Mouse (Mus musculus) lung, postnatal 0 days (tissue): Measurements from ENCODE around the gene Syngr4. TPM values are rescaled to one million over a fixed set of nuclear protein-coding genes. Genes with fewer than 3 reads are reported as not detected.
"Not testable (repeated sequence)": the region's sequence is repeated elsewhere in the genome, so short reads cannot be mapped to it uniquely, and the experiment has no call there.

ENCODE experiments used
- ATAC-seq: fragments of 200-750 bp; cut with Nextera tagmentation; 2 replicates; pipeline ENCODE4 v1.8.0; 2017; ENCODE audit warnings: moderate library complexity
- DNase-seq: peaks from one replicate; pipeline ENCODE4 v3.0.0-alpha.2; 2016; ENCODE audit warnings: low spot score
- H3K27ac ChIP-seq: fragments of 300-500 bp; sonication (generic); 2 replicates; pipeline ENCODE4 v1.5.1; 2014; ENCODE audit warnings: antibody characterized with exemption, mild to moderate bottlenecking, low read length, mixed read lengths
- H3K27me3 ChIP-seq: fragments of 300-500 bp; sonication (generic); replicated peaks from 2 replicates; pipeline ENCODE4 v1.6.1; 2014; ENCODE audit warnings: low read length, mixed read lengths; ENCODE audit not compliant: insufficient read depth
- H3K36me3 ChIP-seq: fragments of 300-500 bp; sonication (generic); 2 replicates; pipeline ENCODE4 v1.6.1; 2014; ENCODE audit warnings: low read length, mixed read lengths; ENCODE audit not compliant: insufficient read depth
- H3K4me1 ChIP-seq: fragments of 300-500 bp; sonication (generic); 2 replicates; pipeline ENCODE4 v1.6.1; 2014; ENCODE audit warnings: antibody characterized with exemption, low read depth, low read length, mixed read lengths; ENCODE audit not compliant: insufficient read depth
- H3K4me2 ChIP-seq: fragments of 300-500 bp; sonication (generic); replicated peaks from 2 replicates; pipeline ENCODE4 v1.6.1; 2014; ENCODE audit warnings: low read depth, mild to moderate bottlenecking, low read length, moderate library complexity, mixed read lengths
- H3K4me3 ChIP-seq: fragments of 300-500 bp; sonication (generic); 2 replicates; pipeline ENCODE4 v1.5.1; 2014; ENCODE audit warnings: low read depth, low read length
- H3K9ac ChIP-seq: fragments of 300-500 bp; sonication (generic); replicated peaks from 2 replicates; pipeline ENCODE4 v1.6.1; 2014; ENCODE audit warnings: low read depth, mild to moderate bottlenecking
- H3K9me3 ChIP-seq: fragments of 300-500 bp; sonication (generic); 2 replicates; pipeline ENCODE4 v1.6.1; 2016; ENCODE audit warnings: low read length, mixed read lengths
- CTCF ChIP-seq: IDR thresholded peaks from 2 replicates; pipeline ENCODE4 v1.5.1; 2016; ENCODE audit warnings: antibody characterized with exemption, mild to moderate bottlenecking
- EP300 ChIP-seq: IDR thresholded peaks from 2 replicates; pipeline ENCODE4 v1.6.1; 2016; ENCODE audit warnings: antibody characterized with exemption, mild to moderate bottlenecking, control low read depth
- WGBS: fragments of 180-500 bp; shearing (Covaris S2); extraction: QIAGEN DNeasy Blood & Tissue Kit; methylation state at CpG from one replicate; pipeline ENCODE4 v1.1.7; 2014; 5-methylcytosine and 5-hydroxymethylcytosine counted together
- polyA plus RNA-seq: library from polyadenylated mRNA; unstranded; fragments of >200 nt; fragmentation: Nextera tagmentation; extraction: Ambion mirVana; gene quantifications from 2 replicates; pipeline ENCODE4 v1.2.1, GENCODE M21; 2015

Gene Syngr4
- 0.14 and 0.23 TPM in 2 replicates for polyA plus RNA-seq

GRCm38 (mm10) chr7:45896517-45897257 is at the start of gene Syngr4, which contains the start of gene Tmem143:
Gene Syngr4, minus strand, starts transcription at chr7:45896714.
Gene Tmem143, plus strand, starts transcription at chr7:45896941.
- peak within 1 kb of the TSS; percentile 46 for H3K9ac ChIP-seq
- H3K4me3 ChIP-seq = peak within 1 kb of the TSS; percentile 50
- no peaks in the 10 kb centered on the region for H3K36me3 ChIP-seq
- no peaks in the 10 kb centered on the region for H3K27me3 ChIP-seq
- 1% methylated on average over 40 of the region's 40 CpGs for WGBS
- H3K9me3 ChIP-seq = no peaks in the 10 kb centered on the region
- ATAC-seq (peak; percentile 95), DNase-seq (peak; percentile 99)
- H3K27ac ChIP-seq = peak within 1 kb of the TSS; percentile 78
- TF ChIP-seq EP300 (no peak), CTCF (no peak)
- peak within 1 kb of the TSS; percentile 67 for H3K4me2 ChIP-seq
- H3K4me1 ChIP-seq = peaks cover 7% of the 10 kb centered on the region; the same call in 1 of the 2 replicates

- not testable (repeated sequence) for H3K27me3 ChIP-seq, DNase-seq, H3K4me1 ChIP-seq, H3K4me3 ChIP-seq, H3K4me2 ChIP-seq, H3K27ac ChIP-seq, ATAC-seq, H3K9me3 ChIP-seq, H3K36me3 ChIP-seq, H3K9ac ChIP-seq
- TF ChIP-seq CTCF = peak; percentile 57
- no CpG with 5 or more reads among the region's 1 CpGs for WGBS
Observed at GRCm38 (mm10) chr7:45943280-45943679, 46.8 kb upstream of the Syngr4 start.

- Histone ChIP-seq H3K9me3 (no peaks in the 10 kb centered on the region), H3K9ac (no peak overlapping the region), H3K36me3 (no peaks in the 10 kb centered on the region), H3K4me1 (no peaks in the 10 kb centered on the region), H3K4me3 (no peak overlapping the region), H3K4me2 (no peak overlapping the region), H3K27ac (no peak overlapping the region), H3K27me3 (no peaks in the 10 kb centered on the region)
- 65% methylated on average over 7 of the region's 9 CpGs for WGBS
- DNase-seq (no peak), ATAC-seq (no peak)
- TF ChIP-seq EP300 = no peak
- no peak for TF ChIP-seq CTCF
Observed at GRCm38 (mm10) chr7:45941986-45942385, 45.5 kb upstream of the Syngr4 start.

GRCm38 (mm10) chr7:45939836-45940235 is 43.3 kb upstream of the Syngr4 start:
- 15% methylated on average over 2 of the region's 2 CpGs for WGBS
- H3K9me3 ChIP-seq = no peaks in the 10 kb centered on the region
- H3K27ac ChIP-seq = no peak overlapping the region
- H3K36me3 ChIP-seq = no peaks in the 10 kb centered on the region
- ATAC-seq (no peak), DNase-seq (no peak)
- no peaks in the 10 kb centered on the region for H3K4me1 ChIP-seq
- H3K27me3 ChIP-seq = no peaks in the 10 kb centered on the region
- no peak overlapping the region for H3K4me3 ChIP-seq
- H3K4me2 ChIP-seq = no peak overlapping the region
- TF ChIP-seq EP300 (no peak), CTCF (no peak)
- no peak overlapping the region for H3K9ac ChIP-seq

GRCm38 (mm10) chr7:45935114-45935513 is 38.6 kb upstream of the Syngr4 start:
- TF ChIP-seq CTCF = peak; percentile 88
- TF ChIP-seq EP300 = no peak
- ATAC-seq (peak; percentile 55), DNase-seq (peak; percentile 67)
- Histone ChIP-seq H3K9me3 (peaks cover 4% of the 10 kb centered on the region; the same call in 1 of the 2 replicates), H3K9ac (no peak overlapping the region), H3K4me1 (no peaks in the 10 kb centered on the region), H3K36me3 (no peaks in the 10 kb centered on the region), H3K4me3 (no peak overlapping the region), H3K27me3 (no peaks in the 10 kb centered on the region), H3K4me2 (no peak overlapping the region), H3K27ac (no peak overlapping the region)
- WGBS = 13% methylated on average over 7 of the region's 7 CpGs

GRCm38 (mm10) chr7:45933766-45934165 is 37.3 kb upstream of the Syngr4 start:
- WGBS = 79% methylated on average over 12 of the region's 12 CpGs
- not testable (repeated sequence) for H3K27ac ChIP-seq, H3K27me3 ChIP-seq, H3K9ac ChIP-seq, H3K4me3 ChIP-seq, H3K4me1 ChIP-seq, H3K36me3 ChIP-seq, H3K4me2 ChIP-seq, DNase-seq, H3K9me3 ChIP-seq, ATAC-seq
